ENCODE assay signal across 11 mouse cellular contexts in genomic region chr7:137317659-137318382, GRCm38 (mm10). TPM values are rescaled to one million over a fixed set of nuclear protein-coding genes. Genes with fewer than 3 reads are reported as not detected.
DNase-seq lines count a peak whose midpoint lies in the region; ATAC-seq and TF ChIP-seq lines count a peak whose summit lies in the region.
"Had no signal": no experiment of that assay in that cellular context is flagged by ENCODE, and none has a peak within 500 bp of the region (broad histone marks: within the 10 kb centered on the region; RNA-seq: fewer than 3 reads in every experiment).

No protein-coding gene starts in this region.

- H3K4me1 ChIP-seq in forebrain, embryonic 10.5 days: peaks cover 93% of the 10 kb centered on the region
- no peaks in the 10 kb centered on the region for H3K4me1 ChIP-seq in forebrain, postnatal 0 days (ENCODE audit: insufficient read depth)
- peaks cover 52% of the 10 kb centered on the region for H3K4me1 ChIP-seq in hindbrain, embryonic 14.5 days (replicated peaks; ENCODE audit: control insufficient read depth, insufficient read depth, low read length)
- peaks cover 74% of the 10 kb centered on the region for H3K4me1 ChIP-seq in midbrain, embryonic 15.5 days

- DNase-seq in forebrain, embryonic 10.5 days (ENCODE audit: extremely low spot score, low spot score): peak; percentile 59
- DNase-seq in forebrain, postnatal 0 days: no peak
- DNase-seq in brain, embryonic 14.5 days (ENCODE audit: low read depth): peak; percentile 15
- no peak for DNase-seq in hindbrain, embryonic 14.5 days (ENCODE audit: low spot score)
- DNase-seq in thymus, postnatal 36 days: no peak
- no peak for DNase-seq in left cerebral cortex, adult 2 months (ENCODE audit: extremely low spot score in 1 of 2, low spot score in 2 of 2)
- no peak for DNase-seq in adrenal gland, adult 2 months
- DNase-seq: liver, embryonic 13.5 days had no signal

- H3K36me3 ChIP-seq in forebrain, embryonic 10.5 days (replicated peaks): no peaks in the 10 kb centered on the region
- no peaks in the 10 kb centered on the region for H3K36me3 ChIP-seq in forebrain, postnatal 0 days (ENCODE audit: insufficient read depth)
- H3K36me3 ChIP-seq in hindbrain, embryonic 14.5 days (replicated peaks; ENCODE audit: control insufficient read depth, insufficient read depth): no peaks in the 10 kb centered on the region
- no peaks in the 10 kb centered on the region for H3K36me3 ChIP-seq in midbrain, embryonic 15.5 days (replicated peaks)
- H3K36me3 ChIP-seq: liver, embryonic 13.5 days had no signal

- no peak for TF ChIP-seq POLR2A in brain, embryonic 14.5 days (IDR thresholded peaks at IDR 0.05; ENCODE audit: borderline replicate concordance, extremely low read depth, insufficient read depth, insufficient read length, poor library complexity, severe bottlenecking)

- 0 out of 2 replicates have a peak overlapping the region, but pooled peaks have one; percentile 62 for H3K27ac ChIP-seq in forebrain, embryonic 10.5 days
- no peak overlapping the region for H3K27ac ChIP-seq in forebrain, postnatal 0 days (ENCODE audit: low read depth, low read length)
- H3K27ac ChIP-seq in hindbrain, embryonic 14.5 days: peak overlapping the region; percentile 98
- H3K27ac ChIP-seq in midbrain, embryonic 15.5 days: peak overlapping the region; percentile 82
- no peak overlapping the region for H3K27ac ChIP-seq in left cerebral cortex, adult 2 months
- H3K27ac ChIP-seq: liver, embryonic 13.5 days had no signal

- H3K27me3 ChIP-seq in forebrain, embryonic 10.5 days (ENCODE audit: poor library complexity, severe bottlenecking): peaks cover 100% of the 10 kb centered on the region
- H3K27me3 ChIP-seq in forebrain, postnatal 0 days (ENCODE audit: insufficient read depth, low read length): peaks cover 90% of the 10 kb centered on the region
- H3K27me3 ChIP-seq in hindbrain, embryonic 14.5 days (ENCODE audit: control insufficient read depth, insufficient read depth, low read length): peaks cover 52% of the 10 kb centered on the region
- peaks cover 42% of the 10 kb centered on the region for H3K27me3 ChIP-seq in midbrain, embryonic 15.5 days (replicated peaks)

- ATAC-seq in forebrain, postnatal 0 days: no peak
- no peak for ATAC-seq in hindbrain, embryonic 14.5 days (ENCODE audit: low FRiP score)
- no peak for ATAC-seq in midbrain, embryonic 15.5 days (replicated peaks)
- ATAC-seq: Patski had no signal

- intact Hi-C loops in left cerebral cortex, adult 2 months (cut with DNase I): no loop called here

- no peak for TF ChIP-seq CTCF in forebrain, postnatal 0 days (IDR thresholded peaks at IDR 0.05; ENCODE audit: low read depth)
- TF ChIP-seq CTCF in brain, embryonic 14.5 days (IDR thresholded peaks at IDR 0.05; ENCODE audit: borderline replicate concordance, extremely low read depth, insufficient read depth, insufficient read length): no peak
- no peak for TF ChIP-seq CTCF in left cerebral cortex, adult 2 months (IDR thresholded peaks at IDR 0.05)

- peak overlapping the region; percentile 40 for H3K4me3 ChIP-seq in forebrain, embryonic 10.5 days
- no peak overlapping the region for H3K4me3 ChIP-seq in forebrain, postnatal 0 days (ENCODE audit: low read depth, low read length)
- H3K4me3 ChIP-seq in hindbrain, embryonic 14.5 days (replicated peaks; ENCODE audit: low read length): peak overlapping the region; percentile 61
- peak overlapping the region; percentile 23 for H3K4me3 ChIP-seq in midbrain, embryonic 15.5 days
- no peak overlapping the region for H3K4me3 ChIP-seq in left cerebral cortex, adult 2 months
- H3K4me3 ChIP-seq: liver, embryonic 13.5 days had no signal

- H3K9me3 ChIP-seq in forebrain, embryonic 10.5 days: no peaks in the 10 kb centered on the region
- H3K9me3 ChIP-seq in forebrain, postnatal 0 days (ENCODE audit: low read length): no peaks in the 10 kb centered on the region
- H3K9me3 ChIP-seq in hindbrain, embryonic 14.5 days (ENCODE audit: control insufficient read depth, low read length): no peaks in the 10 kb centered on the region
- H3K9me3 ChIP-seq in midbrain, embryonic 15.5 days: no peaks in the 10 kb centered on the region
- H3K9me3 ChIP-seq: liver, embryonic 13.5 days had no signal

- no peak overlapping the region for H3K4me2 ChIP-seq in forebrain, postnatal 0 days (ENCODE audit: low read depth)
- peak overlapping the region; percentile 64 for H3K4me2 ChIP-seq in hindbrain, embryonic 14.5 days (replicated peaks)
- peak overlapping the region; percentile 77 for H3K4me2 ChIP-seq in midbrain, embryonic 15.5 days
- H3K4me2 ChIP-seq: liver, embryonic 13.5 days had no signal

- WGBS in forebrain, embryonic 10.5 days: 1% methylated on average over 24 of the region's 24 CpGs
- WGBS in forebrain, postnatal 0 days: 1% methylated on average over 24 of the region's 24 CpGs
- 1% methylated on average over 24 of the region's 24 CpGs for WGBS in hindbrain, embryonic 14.5 days
- 2% methylated on average over 24 of the region's 24 CpGs for WGBS in midbrain, embryonic 15.5 days

- H3K9ac ChIP-seq in forebrain, postnatal 0 days: no peak overlapping the region
- H3K9ac ChIP-seq in hindbrain, embryonic 14.5 days: peak overlapping the region; percentile 96
- peak overlapping the region; percentile 30; the same call in 1 of the 2 replicates for H3K9ac ChIP-seq in midbrain, embryonic 15.5 days
- H3K9ac ChIP-seq: liver, embryonic 13.5 days had no signal

RNA-seq across cellular contexts. Expression of gene Ebf3, which starts 3.6 kb away (rescaled TPM):
- polyA plus RNA-seq in forebrain, embryonic 10.5 days (2016; fragmentation: Nextera tagmentation; extraction: Ambion mirVana): 1.3 TPM in 2 replicates
- total RNA-seq in forebrain, postnatal 0 days (2014; rRNA removed): 5.8 and 14.0 TPM in 2 replicates
- polyA plus RNA-seq in forebrain, postnatal 0 days (2015; fragmentation: Nextera tagmentation; extraction: Ambion mirVana): 0.39 and 0.67 TPM in 2 replicates
- polyA plus RNA-seq in brain, embryonic 14.5 days (2012; rRNA removed): 46.4 and 157 TPM in 2 replicates
- polyA plus RNA-seq in hindbrain, embryonic 14.5 days (2014; fragmentation: Nextera tagmentation; extraction: Ambion mirVana): 26.9 and 32.8 TPM in 2 replicates
- 14.6 and 14.9 TPM in 2 replicates for polyA plus RNA-seq in midbrain, embryonic 15.5 days (2015; fragmentation: Nextera tagmentation; extraction: Ambion mirVana)
- under 1 TPM; 0.20 to 0.35 TPM for total RNA-seq in left cerebral cortex, adult 2 months (2021)
- total RNA-seq in adrenal gland, adult 2 months (2021): 1 to 10 TPM; 4.5 to 8.7 TPM
- 3.7 and 5.0 TPM in 2 replicates for polyA plus RNA-seq in adrenal gland, adult 2 months (2012; rRNA removed)
- total RNA-seq: monocyte, adult 5-6 weeks had no signal

Comparison
In these comparisons a context has a peak if more than half of its experiments do, and no peak if none do; other contexts are left out.
1. DNase-seq: peak in forebrain, embryonic 10.5 days (single experiment) and brain, embryonic 14.5 days (single experiment); none in forebrain, postnatal 0 days (single experiment), hindbrain, embryonic 14.5 days (single experiment), thymus, postnatal 36 days (0 of 2), left cerebral cortex, adult 2 months (0 of 2) and adrenal gland, adult 2 months (single experiment).
2. H3K27ac ChIP-seq: peak in forebrain, embryonic 10.5 days (single experiment), hindbrain, embryonic 14.5 days (single experiment) and midbrain, embryonic 15.5 days (single experiment); none in forebrain, postnatal 0 days (single experiment) and left cerebral cortex, adult 2 months (single experiment).
3. H3K4me3 ChIP-seq: peak in forebrain, embryonic 10.5 days (single experiment), hindbrain, embryonic 14.5 days (single experiment) and midbrain, embryonic 15.5 days (single experiment); none in forebrain, postnatal 0 days (single experiment) and left cerebral cortex, adult 2 months (single experiment).